Mouse (Mus musculus) neural tube, embryonic 13.5 days (tissue): ENCODE data around the gene H2-Aa. TPM values are rescaled to one million over a fixed set of nuclear protein-coding genes. Genes with fewer than 3 reads are reported as not detected.
"Not testable (repeated sequence)": the region's sequence is repeated elsewhere in the genome, so short reads cannot be mapped to it uniquely, and the experiment has no call there.

ENCODE experiments used
- ATAC-seq: fragments of 200-750 bp; cut with Nextera tagmentation; 2 replicates; pipeline ENCODE4 v1.8.0; 2017; ENCODE audit warnings: low read depth, mild to moderate bottlenecking, moderate TSS enrichment, moderate library complexity
- H3K27ac ChIP-seq: fragments of 300-500 bp; sonication (generic); replicated peaks from 2 replicates; pipeline ENCODE4 v1.5.1; 2015; ENCODE audit warnings: moderate library complexity, mild to moderate bottlenecking, inconsistent platforms
- H3K27me3 ChIP-seq: fragments of 300-500 bp; sonication (generic); 2 replicates; pipeline ENCODE4 v1.6.1; 2015; ENCODE audit warnings: mild to moderate bottlenecking, inconsistent platforms
- H3K36me3 ChIP-seq: fragments of 300-500 bp; sonication (generic); 2 replicates; pipeline ENCODE4 v1.6.1; 2015; ENCODE audit warnings: mild to moderate bottlenecking, inconsistent platforms
- H3K4me1 ChIP-seq: fragments of 300-500 bp; sonication (generic); replicated peaks from 2 replicates; pipeline ENCODE4 v1.6.1; 2015; ENCODE audit warnings: inconsistent platforms
- H3K4me2 ChIP-seq: fragments of 300-500 bp; sonication (generic); 2 replicates; pipeline ENCODE4 v1.6.1; 2015; ENCODE audit warnings: inconsistent platforms, mild to moderate bottlenecking, moderate library complexity
- H3K4me3 ChIP-seq: fragments of 300-500 bp; sonication (generic); 2 replicates; pipeline ENCODE4 v1.5.1; 2015; ENCODE audit warnings: mild to moderate bottlenecking, inconsistent platforms
- H3K9ac ChIP-seq: fragments of 300-500 bp; sonication (generic); 2 replicates; pipeline ENCODE4 v1.6.1; 2015; ENCODE audit warnings: moderate library complexity, mild to moderate bottlenecking, inconsistent platforms
- H3K9me3 ChIP-seq: fragments of 300-500 bp; sonication (generic); 2 replicates; pipeline ENCODE4 v1.6.1; 2016; ENCODE audit warnings: inconsistent platforms
- WGBS: fragments of 180-500 bp; shearing (Covaris S2); methylation state at CpG from one replicate; pipeline ENCODE4 v1.1.7; 2015; 5-methylcytosine and 5-hydroxymethylcytosine counted together
- polyA plus RNA-seq: library from polyadenylated mRNA; unstranded; fragments of >200 nt; fragmentation: Nextera tagmentation; extraction: Ambion mirVana; gene quantifications from 2 replicates; pipeline ENCODE4 v1.2.1, GENCODE M21; 2015

Gene H2-Aa
- 0.36 and 0.63 TPM in 2 replicates for polyA plus RNA-seq

GRCm38 (mm10) chr17:34287648-34288047 is at the start of gene H2-Aa:
H2-Aa (minus strand) TSS chr17:34287823.
- WGBS, result 19% methylated on average over 8 of the region's 8 CpGs
- Histone ChIP-seq H3K27ac (no peak within 1 kb of the TSS), H3K36me3 (no peaks in the 10 kb centered on the region), H3K9me3 (no peaks in the 10 kb centered on the region), H3K27me3 (no peaks in the 10 kb centered on the region), H3K9ac (no peak within 1 kb of the TSS), H3K4me1 (no peaks in the 10 kb centered on the region), H3K4me3 (no peak within 1 kb of the TSS), H3K4me2 (no peak within 1 kb of the TSS)
- ATAC-seq, result no peak

- no peaks in the 10 kb centered on the region for H3K4me1 ChIP-seq
- no peak for ATAC-seq
- H3K4me2 ChIP-seq, result no peak overlapping the region
- no peaks in the 10 kb centered on the region for H3K27me3 ChIP-seq
- WGBS, result 90% methylated on average over 1 of the region's 1 CpGs
- H3K4me3 ChIP-seq, result no peak overlapping the region
- no peaks in the 10 kb centered on the region for H3K9me3 ChIP-seq
- no peaks in the 10 kb centered on the region for H3K36me3 ChIP-seq
- H3K27ac ChIP-seq, result no peak overlapping the region
- no peak overlapping the region for H3K9ac ChIP-seq
Measured at GRCm38 (mm10) chr17:34331200-34331599, 43.6 kb upstream of the H2-Aa start.

GRCm38 (mm10) chr17:34329807-34330206 is 42.2 kb upstream of the H2-Aa start:
- H3K27me3 ChIP-seq, result no peaks in the 10 kb centered on the region
- no peak for ATAC-seq
- H3K36me3 ChIP-seq, result no peaks in the 10 kb centered on the region
- H3K4me3 ChIP-seq, result no peak overlapping the region
- no peak overlapping the region for H3K27ac ChIP-seq
- no peak overlapping the region for H3K4me2 ChIP-seq
- WGBS, result 53% methylated on average over 2 of the region's 2 CpGs
- H3K9ac ChIP-seq, result no peak overlapping the region
- H3K9me3 ChIP-seq, result no peaks in the 10 kb centered on the region
- no peaks in the 10 kb centered on the region for H3K4me1 ChIP-seq

- no peaks in the 10 kb centered on the region for H3K9me3 ChIP-seq
- H3K27ac ChIP-seq, result no peak overlapping the region
- no peak for ATAC-seq
Measured at GRCm38 (mm10) chr17:34326373-34326772, 38.8 kb upstream of the H2-Aa start.

GRCm38 (mm10) chr17:34325436-34325835 is 37.8 kb upstream of the H2-Aa start, which contains the start of gene H2-Eb2:
H2-Eb2 (plus strand) TSS chr17:34325665.
- no peaks in the 10 kb centered on the region for H3K36me3 ChIP-seq
- no peaks in the 10 kb centered on the region for H3K9me3 ChIP-seq
- H3K4me1 ChIP-seq, result no peaks in the 10 kb centered on the region
- H3K9ac ChIP-seq, result no peak within 1 kb of the TSS
- 47% methylated on average over 4 of the region's 4 CpGs for WGBS
- no peak for ATAC-seq
- H3K4me2 ChIP-seq, result no peak within 1 kb of the TSS
- H3K27me3 ChIP-seq, result no peaks in the 10 kb centered on the region
- H3K27ac ChIP-seq, result no peak within 1 kb of the TSS
- no peak within 1 kb of the TSS for H3K4me3 ChIP-seq

More at GRCm38 (mm10) chr17:34326373-34326772, 38.8 kb upstream of the H2-Aa start:
- Histone ChIP-seq H3K36me3 (no peaks in the 10 kb centered on the region), H3K9ac (no peak overlapping the region), H3K27me3 (no peaks in the 10 kb centered on the region), H3K4me1 (no peaks in the 10 kb centered on the region), H3K4me2 (no peak overlapping the region), H3K4me3 (no peak overlapping the region)
- 75% methylated on average over 3 of the region's 3 CpGs for WGBS

- Histone ChIP-seq H3K4me1 (no peaks in the 10 kb centered on the region), H3K27me3 (no peaks in the 10 kb centered on the region), H3K4me3 (no peak overlapping the region), H3K9ac (no peak overlapping the region), H3K4me2 (no peak overlapping the region), H3K27ac (no peak overlapping the region), H3K36me3 (no peaks in the 10 kb centered on the region), H3K9me3 (no peaks in the 10 kb centered on the region)
- ATAC-seq, result no peak
- WGBS, result 32% methylated on average over 2 of the region's 2 CpGs
Measured at GRCm38 (mm10) chr17:34317275-34317674, 29.7 kb upstream of the H2-Aa start.

GRCm38 (mm10) chr17:34316697-34317096 is 29.1 kb upstream of the H2-Aa start:
- no peak for ATAC-seq
- Histone ChIP-seq H3K27ac (no peak overlapping the region), H3K9ac (no peak overlapping the region), H3K27me3 (no peaks in the 10 kb centered on the region), H3K4me2 (no peak overlapping the region), H3K4me1 (no peaks in the 10 kb centered on the region), H3K36me3 (no peaks in the 10 kb centered on the region), H3K9me3 (no peaks in the 10 kb centered on the region), H3K4me3 (no peak overlapping the region)
- WGBS, result 79% methylated on average over 2 of the region's 2 CpGs

- no peak overlapping the region for H3K9ac ChIP-seq
- H3K4me1 ChIP-seq, result no peaks in the 10 kb centered on the region
- H3K9me3 ChIP-seq, result no peaks in the 10 kb centered on the region
- no peak overlapping the region for H3K4me3 ChIP-seq
- no peak for ATAC-seq
- no peaks in the 10 kb centered on the region for H3K36me3 ChIP-seq
- 85% methylated on average over 1 of the region's 1 CpGs for WGBS
- no peak overlapping the region for H3K4me2 ChIP-seq
- no peaks in the 10 kb centered on the region for H3K27me3 ChIP-seq
- H3K27ac ChIP-seq, result no peak overlapping the region
Measured at GRCm38 (mm10) chr17:34315512-34315911, 27.9 kb upstream of the H2-Aa start.

- Histone ChIP-seq H3K36me3 (no peaks in the 10 kb centered on the region), H3K4me2 (no peak overlapping the region), H3K27ac (no peak overlapping the region), H3K9ac (no peak overlapping the region), H3K4me1 (peaks cover under 1% of the 10 kb centered on the region; the same call in 1 of the 2 replicates), H3K9me3 (no peaks in the 10 kb centered on the region), H3K27me3 (no peaks in the 10 kb centered on the region), H3K4me3 (no peak overlapping the region)
- 70% methylated on average over 9 of the region's 9 CpGs for WGBS
- ATAC-seq, result no peak
Measured at GRCm38 (mm10) chr17:34314286-34314685, 26.7 kb upstream of the H2-Aa start.

- H3K9me3 ChIP-seq, result no peaks in the 10 kb centered on the region
- no peak overlapping the region for H3K4me3 ChIP-seq
- 40% methylated on average over 3 of the region's 3 CpGs for WGBS
- no peaks in the 10 kb centered on the region for H3K36me3 ChIP-seq
- no peak overlapping the region for H3K4me2 ChIP-seq
- ATAC-seq, result no peak; the same call in 1 of the 2 replicates
- H3K27ac ChIP-seq, result no peak overlapping the region
- H3K9ac ChIP-seq, result no peak overlapping the region
- H3K4me1 ChIP-seq, result peaks cover 4% of the 10 kb centered on the region; the same call in 1 of the 2 replicates
- no peaks in the 10 kb centered on the region for H3K27me3 ChIP-seq
Measured at GRCm38 (mm10) chr17:34313393-34313792, 25.8 kb upstream of the H2-Aa start.

- 81% methylated on average over 1 of the region's 1 CpGs for WGBS
- H3K36me3 ChIP-seq, result no peaks in the 10 kb centered on the region
- peaks cover 4% of the 10 kb centered on the region; the same call in 1 of the 2 replicates for H3K4me1 ChIP-seq
- H3K27me3 ChIP-seq, result 0 out of 2 replicates have a peak, but pooled peaks cover 5% of the 10 kb centered on the region
- no peak overlapping the region for H3K27ac ChIP-seq
- no peak for ATAC-seq
- no peak overlapping the region for H3K4me2 ChIP-seq
- H3K4me3 ChIP-seq, result no peak overlapping the region
- no peaks in the 10 kb centered on the region for H3K9me3 ChIP-seq
- H3K9ac ChIP-seq, result no peak overlapping the region
Measured at GRCm38 (mm10) chr17:34312185-34312584, 24.6 kb upstream of the H2-Aa start.

GRCm38 (mm10) chr17:34310526-34310925 is 22.9 kb upstream of the H2-Aa start:
- WGBS, result 88% methylated on average over 3 of the region's 3 CpGs
- not testable (repeated sequence) for H3K4me2 ChIP-seq, H3K36me3 ChIP-seq, H3K9me3 ChIP-seq, H3K4me3 ChIP-seq, H3K9ac ChIP-seq, H3K27me3 ChIP-seq, H3K27ac ChIP-seq, ATAC-seq, H3K4me1 ChIP-seq

GRCm38 (mm10) chr17:34309683-34310385 is 22.2 kb upstream of the H2-Aa start:
- Histone ChIP-seq H3K9ac (peak overlapping the region; percentile 72), H3K4me3 (peak overlapping the region; percentile 53), H3K36me3 (no peaks in the 10 kb centered on the region), H3K9me3 (no peaks in the 10 kb centered on the region), H3K4me1 (peaks cover 4% of the 10 kb centered on the region; the same call in 1 of the 2 replicates), H3K27me3 (0 out of 2 replicates have a peak, but pooled peaks cover 5% of the 10 kb centered on the region), H3K4me2 (peak overlapping the region; percentile 78), H3K27ac (peak overlapping the region; percentile 49)
- 26% methylated on average over 38 of the region's 38 CpGs for WGBS
- ATAC-seq, result peak; percentile 91
